Mouse (Mus musculus) left cerebral cortex, postnatal 14 days (tissue): ENCODE data around the gene Il17c. TPM values are rescaled to one million over a fixed set of nuclear protein-coding genes. Genes with fewer than 3 reads are reported as not detected.

Source experiments
- DNase-seq, 2 experiments: peaks; one replicate each; pipeline ENCODE4 v3.0.0; 2021 to 2022; ENCODE audit warnings: low spot score in 2 of 2, mixed read lengths in 1 of 2
- intact Hi-C: fragments of 180-260 bp; cut with DNase I; formaldehyde crosslinking; loops from one replicate; pipeline ENCODE4 v1.15.1; 2025
- microRNA-seq, 2 experiments: library from miRNA; unstranded; fragments of <30 nt; microRNA quantifications; one replicate each; pipeline ENCODE4 v1.2.0; 2022
- total RNA-seq, 2 experiments: library from RNA; stranded (reverse); gene quantifications; 2 replicates each; pipeline ENCODE4 v1.2.3; 2021

The Il17c gene
- total RNA-seq, 2 experiments from 2014 or later: not detected

GRCm38 (mm10) chr8:122452154-122452553 is 30.3 kb downstream of the Il17c start:
- no peak for DNase-seq
- intact Hi-C loops: no loop called here

DNA sequence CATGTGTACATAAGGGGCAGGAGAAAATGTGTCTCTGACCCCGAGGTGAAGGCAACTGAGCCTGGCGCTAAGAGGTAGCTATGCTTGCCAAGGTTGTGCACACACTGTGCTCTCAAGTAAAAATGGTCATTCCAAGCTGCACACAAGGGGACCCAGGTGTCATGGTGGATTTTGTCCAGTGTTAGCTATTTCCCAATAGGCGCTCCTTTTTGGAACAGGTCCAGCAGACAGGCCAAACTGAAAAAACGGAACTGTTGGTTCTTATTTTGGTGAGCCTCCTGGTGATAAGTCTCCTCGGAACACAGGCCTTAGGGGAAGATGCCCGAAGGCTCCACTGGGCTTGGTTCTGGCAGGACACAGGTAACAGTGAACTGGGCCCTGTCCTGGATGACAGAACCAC is 32.6 kb downstream of the Il17c start:
- no peak for DNase-seq
- intact Hi-C loops: no loop called here

DNA sequence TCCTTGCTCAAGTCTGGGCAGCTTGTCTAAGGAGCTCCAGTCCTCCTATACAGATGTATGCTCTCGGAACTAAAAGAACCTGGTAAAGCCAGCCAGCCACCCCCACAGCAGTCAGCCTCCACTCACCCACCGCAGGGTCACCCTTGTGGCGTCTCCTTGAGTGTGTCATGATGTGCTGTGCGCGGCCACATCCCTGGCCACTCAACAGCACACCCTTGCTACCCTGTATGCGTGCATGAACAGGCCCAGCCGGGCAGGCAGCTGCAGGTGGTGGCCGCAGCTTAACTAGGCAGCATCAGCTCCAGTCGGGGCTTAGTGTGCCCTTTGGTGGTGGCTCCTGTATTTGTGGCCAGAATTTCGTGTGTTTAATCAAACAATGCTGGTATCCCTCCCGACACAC is 35.4 kb downstream of the Il17c start:
- intact Hi-C loops: no loop called here
- no peak for DNase-seq

GRCm38 (mm10) chr8:122459218-122459900 is 37.5 kb downstream of the Il17c start:
- intact Hi-C loops: no loop called here
- no peak for DNase-seq

DNA sequence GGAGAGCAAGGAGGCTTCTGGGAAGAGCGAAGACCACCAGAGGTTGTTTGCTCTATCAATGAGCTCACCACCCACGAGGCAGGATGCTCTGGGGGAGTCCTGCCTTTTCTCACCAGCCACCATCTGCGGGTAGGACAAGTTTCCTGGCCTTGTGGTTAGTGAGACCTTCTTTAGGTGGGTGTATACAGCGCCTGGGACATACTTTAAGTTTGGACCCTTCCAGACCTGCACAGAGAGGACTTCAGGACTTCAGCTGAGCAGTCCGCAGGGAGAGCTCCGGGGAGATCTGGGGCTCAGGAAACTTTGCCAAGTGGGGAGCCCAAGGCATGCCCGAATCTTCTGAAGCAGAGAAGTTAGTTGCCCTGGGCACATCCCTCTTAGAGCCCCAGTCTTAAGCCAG is 38.2 kb downstream of the Il17c start:
- intact Hi-C loops: no loop called here

GRCm38 (mm10) chr8:122460524-122461472 is 39.0 kb downstream of the Il17c start, which contains the start of gene Snai3:
Snai3 (minus strand) TSS chr8:122460733.
- intact Hi-C loops: no loop called here
- no peak for DNase-seq

More for the DNA sequence above, 38.2 kb downstream of the Il17c start:
- no peak for DNase-seq

DNA sequence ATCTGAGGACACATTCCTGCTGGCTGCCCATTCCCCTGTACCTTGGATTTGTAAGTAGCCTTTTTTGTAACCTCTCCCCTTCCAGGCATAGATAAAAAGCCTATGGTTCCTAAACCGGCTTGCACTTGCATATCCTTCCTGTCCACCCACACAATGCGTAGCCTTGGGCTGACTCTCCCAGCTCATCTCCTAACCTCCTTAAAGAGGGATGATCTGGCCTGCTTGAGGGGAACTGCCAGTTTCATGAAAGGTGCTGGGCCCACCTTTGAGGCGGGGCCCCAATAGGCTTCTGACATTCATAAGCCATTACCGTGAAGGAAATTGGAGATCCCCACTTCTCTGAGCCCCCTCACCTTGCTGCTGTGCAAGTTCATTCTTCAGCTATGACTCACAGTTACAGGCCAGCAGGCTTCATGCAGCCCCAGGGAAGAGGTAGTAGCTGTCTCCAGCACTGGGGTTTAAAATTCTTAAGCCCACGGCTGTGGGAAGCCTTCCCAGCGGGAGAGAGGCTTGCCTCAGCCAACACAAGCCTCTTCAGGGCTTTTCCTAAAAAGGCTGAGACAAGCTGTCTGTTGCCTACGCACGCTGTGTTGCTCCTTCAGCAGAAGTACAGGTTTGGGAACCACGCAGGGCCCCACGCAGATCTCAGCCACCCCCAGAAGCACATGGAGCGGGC is 39.8 kb downstream of the Il17c start:
- DNase-seq: peak; percentile 46 to 67
- intact Hi-C loops: no loop called here

DNA sequence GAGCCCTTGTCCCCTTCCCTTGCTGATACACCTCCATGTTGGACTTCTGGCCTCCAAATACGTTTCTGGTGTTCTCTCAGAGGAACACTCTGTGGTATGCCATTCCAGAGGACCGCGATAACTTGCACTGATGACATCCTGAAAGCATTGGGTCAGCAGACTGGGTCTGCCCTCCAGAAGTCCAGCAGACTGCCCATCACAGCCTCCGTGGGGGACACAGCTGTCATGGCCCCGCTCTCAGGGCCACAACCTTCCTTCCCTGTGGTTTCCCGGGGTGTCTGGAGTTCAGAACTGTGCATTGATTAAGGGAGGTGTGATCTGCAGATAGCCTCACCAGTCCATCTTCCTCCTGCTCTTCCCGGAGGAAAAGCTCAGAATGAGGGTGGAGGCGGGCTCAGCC is 40.7 kb downstream of the Il17c start:
- intact Hi-C loops: no loop called here
- no peak for DNase-seq

DNA sequence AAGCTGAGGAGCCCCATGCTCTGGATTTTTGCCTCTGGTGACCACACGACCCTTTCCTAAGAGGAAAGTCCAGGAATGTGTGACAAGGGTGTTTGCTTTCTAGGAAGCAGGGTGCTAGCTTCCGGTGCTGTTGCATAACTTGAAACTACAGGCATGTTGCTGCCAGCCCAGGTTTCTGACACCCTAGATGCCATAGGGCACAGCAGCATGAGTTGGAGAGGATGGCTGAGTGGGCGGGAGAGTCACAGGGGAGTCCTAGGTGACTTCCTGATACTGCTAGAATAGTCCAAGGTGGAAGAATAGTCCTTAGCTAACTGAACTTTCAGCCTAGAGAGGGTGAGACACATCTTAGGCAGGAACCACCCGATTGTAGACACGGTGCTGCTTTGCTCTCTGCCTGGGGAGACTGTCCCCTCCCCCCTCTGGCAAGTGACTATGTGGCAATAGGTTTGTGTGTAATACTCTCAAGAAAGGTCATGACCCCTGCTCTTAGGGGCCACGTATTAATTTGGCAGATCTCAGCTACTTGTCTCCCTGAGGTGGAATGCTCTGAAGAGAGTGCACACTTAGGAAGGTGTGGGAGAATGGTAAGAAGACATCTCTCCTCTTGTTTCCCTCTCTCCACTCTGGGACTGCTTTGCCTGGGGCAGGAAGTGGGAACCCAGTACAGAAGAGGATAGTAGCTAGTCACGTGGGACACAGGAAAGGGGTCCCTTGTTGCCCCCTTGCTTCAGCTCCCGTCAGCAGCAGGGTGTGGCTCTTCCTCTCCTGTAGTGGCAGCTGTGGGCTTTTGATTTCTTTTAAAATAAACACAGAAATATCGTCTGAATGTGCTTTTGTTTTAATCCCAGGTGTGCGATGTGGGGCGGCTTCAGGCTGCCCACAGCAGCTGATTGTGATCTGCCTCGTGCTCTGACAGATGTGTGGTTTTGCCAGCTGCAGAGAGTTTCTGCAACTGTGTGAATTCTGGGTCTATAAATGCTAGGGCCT is 42.1 kb downstream of the Il17c start:
- intact Hi-C loops: no loop called here
- DNase-seq: no peak

DNA sequence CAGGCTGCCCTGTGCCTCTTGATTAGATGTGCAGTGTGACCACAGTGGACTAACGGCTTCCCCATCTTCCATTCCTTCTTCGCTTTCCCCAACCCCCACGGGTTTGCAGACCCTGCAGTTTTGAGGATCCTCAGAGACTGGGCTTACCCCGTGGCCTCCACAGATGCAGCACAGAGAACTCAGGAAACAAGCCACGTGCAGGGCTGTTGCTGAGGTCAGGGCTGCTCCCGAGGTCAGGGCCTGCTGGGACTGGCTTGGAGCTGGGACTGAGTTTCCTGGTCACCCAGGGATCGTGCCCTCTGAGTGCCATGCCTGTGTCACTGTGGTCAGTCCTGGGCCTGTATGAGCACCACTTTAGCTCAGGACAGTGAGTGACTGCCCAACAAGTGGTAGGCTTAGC is 43.2 kb downstream of the Il17c start:
- no peak for DNase-seq
- intact Hi-C loops: no loop called here

DNA sequence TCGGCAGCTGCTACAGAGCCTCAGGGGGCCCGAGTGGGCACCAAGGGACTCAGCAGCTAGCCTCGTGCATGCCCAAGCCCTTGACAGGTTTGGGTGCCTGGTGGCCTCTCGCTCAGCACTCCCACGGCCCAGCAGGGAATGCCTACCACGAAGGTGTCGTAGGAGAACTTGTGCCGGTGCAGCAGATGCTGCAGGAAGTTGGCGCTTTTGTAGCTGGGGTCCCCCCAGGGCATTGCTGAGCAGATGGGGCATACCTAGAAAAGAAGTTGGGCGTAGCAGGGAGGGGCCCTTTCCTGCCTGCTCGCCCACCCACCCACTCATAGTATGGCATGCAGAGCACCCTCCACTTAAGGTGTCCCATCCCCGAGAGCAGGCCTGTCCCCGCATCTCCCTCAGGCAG is 46.0 kb downstream of the Il17c start:
- intact Hi-C loops: no loop called here
- no peak for DNase-seq

DNA sequence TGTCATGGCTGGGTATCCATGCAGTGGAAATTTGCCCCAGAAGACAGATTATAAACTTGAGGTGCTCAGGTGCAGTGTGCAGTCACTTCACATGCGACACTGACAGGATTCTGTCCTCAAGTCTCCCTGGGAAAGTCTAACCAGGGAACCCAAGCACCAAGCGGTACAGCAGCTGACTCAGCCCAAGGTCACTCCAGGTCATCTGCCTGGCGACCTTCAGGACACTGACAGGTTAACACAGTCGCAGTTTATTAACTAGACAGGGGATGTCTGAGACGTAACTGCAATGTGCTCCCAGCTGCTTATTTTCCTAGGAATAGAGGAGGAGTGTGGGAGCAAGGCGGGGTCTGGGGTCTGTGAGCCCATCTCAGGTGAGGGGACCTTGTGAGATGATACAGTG is 47.6 kb downstream of the Il17c start:
- intact Hi-C loops: no loop called here
- DNase-seq: no peak

- no peak for DNase-seq
- intact Hi-C loops: no loop called here
Observed at GRCm38 (mm10) chr8:122469965-122470364, 48.1 kb downstream of the Il17c start.

DNA sequence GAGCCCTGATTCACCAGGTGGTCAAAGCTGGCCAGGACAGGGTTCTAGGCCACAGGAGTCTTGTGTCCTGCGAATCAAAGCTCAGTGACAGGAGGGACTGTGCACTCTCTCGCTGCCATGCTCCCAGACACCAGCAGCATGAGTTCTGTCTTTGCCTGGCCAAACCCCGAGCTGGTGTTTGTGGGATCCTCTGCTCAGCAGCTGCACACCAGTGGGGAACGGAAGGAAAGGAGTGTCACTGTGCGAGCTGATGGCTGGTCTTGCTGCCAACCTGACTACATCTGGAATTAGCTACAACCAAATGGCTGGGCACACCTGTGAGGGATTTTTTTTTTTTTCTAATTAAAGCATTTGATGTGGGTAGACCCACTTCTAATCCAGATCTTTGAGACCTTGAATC is 48.9 kb downstream of the Il17c start:
- intact Hi-C loops: no loop called here
- no peak for DNase-seq

Small RNAs within 50 kb of the gene (microRNA-seq; reads per million reads assigned to microRNA genes)
- 0 reads per million in 2 experiments for gene Gm24366

Other genes starting within 250 kb of the Il17c start
- 10 to 100 TPM; 20.4 to 25.2 TPM for gene Zfpm1, start 139.9 kb upstream of the Il17c start, total RNA-seq
- gene Trhr2, start 61.3 kb upstream of the Il17c start, total RNA-seq: 1 to 10 TPM; 2.3 to 3.0 TPM
- gene Zc3h18, start 45.4 kb upstream of the Il17c start, total RNA-seq: 10 to 100 TPM; 36.0 to 39.4 TPM
- gene Cyba, start 10.9 kb downstream of the Il17c start, total RNA-seq: 1 to 10 TPM; 8.6 to 9.9 TPM
- gene Mvd, start 21.4 kb downstream of the Il17c start, total RNA-seq: 10 to 100 TPM; 32.7 to 34.4 TPM
- not detected for gene Snai3, start 38.7 kb downstream of the Il17c start, total RNA-seq
- 10 to 100 TPM; 22.4 to 23.2 TPM for gene Rnf166, start 54.0 kb downstream of the Il17c start, total RNA-seq
- gene Ctu2, start 54.1 kb downstream of the Il17c start, total RNA-seq: 10 to 100 TPM; 23.9 to 30.9 TPM
- 10 to 100 TPM; 10.1 to 12.2 TPM for gene Piezo1, start 129.3 kb downstream of the Il17c start, total RNA-seq
- 1 to 10 TPM; 2.2 to 3.5 TPM for gene Cdt1, start 146.0 kb downstream of the Il17c start, total RNA-seq
- gene Aprt, start 154.9 kb downstream of the Il17c start, total RNA-seq: 10 to 100 TPM; 73.7 to 81.1 TPM
- 10 to 100 TPM in 1 of 2 experiments, 1 to 10 TPM in 1; 9.7 to 10.3 TPM for gene Galns, start 189.4 kb downstream of the Il17c start, total RNA-seq
- 10 to 100 TPM; 84.2 to 85.9 TPM for gene Trappc2l, start 189.6 kb downstream of the Il17c start, total RNA-seq
- not detected for gene Pabpn1l, start 200.7 kb downstream of the Il17c start, total RNA-seq